ENCODE assay signal across 10 mouse cellular contexts in genomic region chr15:102967312-102967510, GRCm38 (mm10). TPM values are rescaled to one million over a fixed set of nuclear protein-coding genes. Genes with fewer than 3 reads are reported as not detected.
DNase-seq lines count a peak whose midpoint lies in the region; ATAC-seq and TF ChIP-seq lines count a peak whose summit lies in the region.
"Had no signal": no experiment of that assay in that cellular context is flagged by ENCODE, and none has a peak within 500 bp of the region (broad histone marks: within the 10 kb centered on the region; RNA-seq: fewer than 3 reads in every experiment).

Gene Hoxc5 (plus strand): TSS chr15:102967443.

- H3K79me2 ChIP-seq in MEL (ENCODE audit: control insufficient read depth, insufficient read depth, low read length, poor library complexity) = peaks cover 31% of the 10 kb centered on the region

- no peak for TF ChIP-seq CTCF in kidney, postnatal 0 days (IDR thresholded peaks at IDR 0.05; ENCODE audit: low read depth)
- no peak for TF ChIP-seq CTCF in MEL (IDR thresholded peaks at IDR 0.05 in 2 of 3, conservative IDR thresholded peaks at IDR 0.05 in 1 of 3; ENCODE audit: control insufficient read depth in 1 of 3, insufficient read depth in 1 of 3, low read depth in 2 of 3, low read length in 3 of 3, poor library complexity in 1 of 3, severe bottlenecking in 1 of 3)

- no peak for ATAC-seq in kidney, postnatal 0 days (replicated peaks; ENCODE audit: low FRiP score, low read depth)
- ATAC-seq in forebrain, embryonic 15.5 days (replicated peaks) = no peak
- no peak for ATAC-seq in limb, embryonic 15.5 days (ENCODE audit: insufficient number of reproducible peaks, low FRiP score, low TSS enrichment, low read depth)

- no peaks in the 10 kb centered on the region for H3K36me3 ChIP-seq in kidney, postnatal 0 days (ENCODE audit: insufficient read depth, low read length)
- peaks cover 0 to 18% of the 10 kb centered on the region in 2 experiments; a peak in 2 of 4 replicates for H3K36me3 ChIP-seq in MEL (ENCODE audit: control insufficient read depth in 1 of 2, insufficient read depth in 2 of 2, low read length in 2 of 2)
- H3K36me3 ChIP-seq in forebrain, embryonic 15.5 days = no peaks in the 10 kb centered on the region
- no peaks in the 10 kb centered on the region for H3K36me3 ChIP-seq in limb, embryonic 15.5 days

- peak within 1 kb of the TSS; percentile 90 for H3K4me2 ChIP-seq in kidney, postnatal 0 days (ENCODE audit: low read length)
- H3K4me2 ChIP-seq in forebrain, embryonic 15.5 days (replicated peaks) = 0 out of 2 replicates have a peak within 1 kb of the TSS, but pooled peaks have one; percentile 8
- peak within 1 kb of the TSS; percentile 48 for H3K4me2 ChIP-seq in limb, embryonic 15.5 days

- peak within 1 kb of the TSS; percentile 91 for H3K27ac ChIP-seq in kidney, postnatal 0 days
- peak within 1 kb of the TSS; percentile 82 for H3K27ac ChIP-seq in MEL (ENCODE audit: control insufficient read depth, low read depth, low read length)
- H3K27ac ChIP-seq in forebrain, embryonic 15.5 days (replicated peaks) = no peak within 1 kb of the TSS
- H3K27ac ChIP-seq in limb, embryonic 15.5 days = peak within 1 kb of the TSS; percentile 51; the same call in 1 of the 2 replicates
- H3K27ac ChIP-seq: liver, embryonic 14.5 days had no signal

- WGBS in kidney, postnatal 0 days = 3% methylated on average over 12 of the region's 12 CpGs
- 2% methylated on average over 12 of the region's 12 CpGs for WGBS in forebrain, embryonic 15.5 days
- WGBS in limb, embryonic 15.5 days = 6% methylated on average over 12 of the region's 12 CpGs

- peak within 1 kb of the TSS; percentile 80 for H3K9ac ChIP-seq in kidney, postnatal 0 days (ENCODE audit: low read depth, low read length)
- peak within 1 kb of the TSS; percentile 93 for H3K9ac ChIP-seq in MEL (ENCODE audit: control insufficient read depth, low read depth, low read length, poor library complexity, severe bottlenecking)
- no peak within 1 kb of the TSS for H3K9ac ChIP-seq in forebrain, embryonic 15.5 days (replicated peaks)
- no peak within 1 kb of the TSS for H3K9ac ChIP-seq in limb, embryonic 15.5 days
- H3K9ac ChIP-seq: liver, embryonic 14.5 days had no signal

- TF ChIP-seq EP300 in MEL (IDR thresholded peaks at IDR 0.05; ENCODE audit: low read depth in 1 of 2, low read length in 2 of 2) = no peak

- no peak; a peak in 1 of 4 replicates for TF ChIP-seq POLR2A in MEL (IDR thresholded peaks at IDR 0.05; ENCODE audit: control insufficient read depth in 1 of 2, insufficient read depth in 1 of 2, low read depth in 1 of 2, low read length in 2 of 2, poor library complexity in 1 of 2)

- H3K4me3 ChIP-seq in kidney, postnatal 0 days (replicated peaks; ENCODE audit: low read depth, low read length) = peak within 1 kb of the TSS; percentile 51
- peak within 1 kb of the TSS; percentile 84 to 97 for H3K4me3 ChIP-seq in MEL (ENCODE audit: control insufficient read depth in 1 of 2, insufficient read depth in 1 of 2, low read depth in 2 of 2, low read length in 2 of 2)
- H3K4me3 ChIP-seq in forebrain, embryonic 15.5 days = peak within 1 kb of the TSS; percentile 12; the same call in 1 of the 2 replicates
- H3K4me3 ChIP-seq in limb, embryonic 15.5 days = peak within 1 kb of the TSS; percentile 37

- TF ChIP-seq RAD21 in MEL (IDR thresholded peaks at IDR 0.05; ENCODE audit: low read depth, low read length) = no peak

- DNase-seq in kidney, postnatal 0 days (ENCODE audit: low spot score) = no peak
- DNase-seq in kidney, adult 9 months = no peak
- DNase-seq in MEL (ENCODE audit: low read depth, low spot score) = no peak
- DNase-seq in adrenal gland, postnatal 25 days = no peak
- DNase-seq in MN1 (ENCODE audit: low spot score) = no peak
- no peak for DNase-seq in cerebellum, adult 9-11 months
- DNase-seq: thymus, postnatal 4 days had no signal

- no peaks in the 10 kb centered on the region for H3K27me3 ChIP-seq in kidney, postnatal 0 days (ENCODE audit: insufficient read depth, low read length)
- peaks cover 8 to 11% of the 10 kb centered on the region in 2 experiments for H3K27me3 ChIP-seq in MEL (ENCODE audit: control insufficient read depth in 1 of 2, insufficient read depth in 2 of 2, low read length in 2 of 2)
- peaks cover 98% of the 10 kb centered on the region for H3K27me3 ChIP-seq in forebrain, embryonic 15.5 days
- H3K27me3 ChIP-seq in limb, embryonic 15.5 days = peaks cover 94% of the 10 kb centered on the region

- no peaks in the 10 kb centered on the region for H3K9me3 ChIP-seq in kidney, postnatal 0 days (replicated peaks; ENCODE audit: low read length)
- no peaks in the 10 kb centered on the region for H3K9me3 ChIP-seq in MEL (replicated peaks; ENCODE audit: insufficient read depth, low read length)
- H3K9me3 ChIP-seq in forebrain, embryonic 15.5 days = no peaks in the 10 kb centered on the region
- H3K9me3 ChIP-seq in limb, embryonic 15.5 days = no peaks in the 10 kb centered on the region

- peaks cover 17% of the 10 kb centered on the region for H3K4me1 ChIP-seq in kidney, postnatal 0 days (replicated peaks; ENCODE audit: insufficient read depth, low read length)
- H3K4me1 ChIP-seq in MEL (ENCODE audit: control insufficient read depth in 1 of 2, insufficient read depth in 2 of 2, low read length in 2 of 2) = peaks cover 12 to 19% of the 10 kb centered on the region in 2 experiments
- H3K4me1 ChIP-seq in forebrain, embryonic 15.5 days = peaks cover 7% of the 10 kb centered on the region
- peaks cover 18% of the 10 kb centered on the region for H3K4me1 ChIP-seq in limb, embryonic 15.5 days

TF ChIP-seq in MEL, 35 proteins besides CTCF, POLR2A, EP300 and RAD21:
- TF ChIP-seq CHD2 (IDR thresholded peaks at IDR 0.05; ENCODE audit: low read length) = no peak
- peak; percentile 3; the same call in 1 of the 2 replicates for TF ChIP-seq NELFE (IDR thresholded peaks at IDR 0.05; ENCODE audit: low read depth, low read length)
- TF ChIP-seq MXI1 (IDR thresholded peaks at IDR 0.05; ENCODE audit: low read depth, low read length) = 0 out of 2 replicates have a peak, but pooled peaks have one; percentile 13
- no peak for TF ChIP-seq SMC3 (IDR thresholded peaks at IDR 0.05; ENCODE audit: low read depth, low read length)
TF ChIP-seq in MEL: peak in this region for 2.

RNA-seq across cellular contexts. Expression of gene Hoxc5, which starts in this region (rescaled TPM):
- 2.7 and 3.9 TPM in 2 replicates for polyA plus RNA-seq in kidney, postnatal 0 days (2015; fragmentation: Nextera tagmentation; extraction: Ambion mirVana)
- 0.46 and 0.56 TPM in 2 replicates for total RNA-seq in MEL (2012; rRNA removed)
- 1 to 10 TPM in 1 of 2 experiments, not detected in 1; 3.0 TPM for polyA plus RNA-seq in MEL (2012; ENCODE audit: insufficient read depth in 1 of 2, insufficient read length in 2 of 2, low read depth in 1 of 2, low replicate concordance in 2 of 2, missing spikeins in 1 of 2)
- polyA plus RNA-seq in forebrain, embryonic 15.5 days (2015; fragmentation: Nextera tagmentation; extraction: Ambion mirVana) = not detected in 2 replicates
- 2.3 TPM in 2 replicates for polyA plus RNA-seq in limb, embryonic 15.5 days (2015; fragmentation: Nextera tagmentation; extraction: Ambion mirVana)
- total RNA-seq in adrenal gland, postnatal 25 days (2021) = 7.6 and 9.0 TPM in 2 replicates

Comparison
In these comparisons a context has a peak if more than half of its experiments do, and no peak if none do; other contexts are left out.
1. H3K4me2 ChIP-seq: peak in every context shown above with its lines; median percentile 90 in kidney, postnatal 0 days; 48 in limb, embryonic 15.5 days; 8 in forebrain, embryonic 15.5 days.
2. H3K4me3 ChIP-seq: peak in every context shown above with its lines; median percentile 90 in MEL; 51 in kidney, postnatal 0 days; 37 in limb, embryonic 15.5 days; 12 in forebrain, embryonic 15.5 days.
3. H3K9ac ChIP-seq: peak in kidney, postnatal 0 days (single experiment) and MEL (single experiment); none in forebrain, embryonic 15.5 days (single experiment) and limb, embryonic 15.5 days (single experiment).